Mouse (Mus musculus) frontal cortex, postnatal 10 days (tissue): Measurements from ENCODE around the gene Tor2a.

Experiments
- DNase-seq, 2 experiments: peaks; one replicate each; pipeline ENCODE4 v3.0.0; 2022; ENCODE audit warnings: low spot score in 2 of 2, mixed read lengths in 1 of 2

The Tor2a gene

GRCm38 (mm10) chr2:32763353-32763752, 6.3 kb downstream of the Tor2a start:
- no peak for DNase-seq

GRCm38 (mm10) chr2:32767241-32767640, 10.2 kb downstream of the Tor2a start:
- DNase-seq, result no peak

- no peak for DNase-seq
Measured at GRCm38 (mm10) chr2:32768661-32769285, 11.7 kb downstream of the Tor2a start.

DNA sequence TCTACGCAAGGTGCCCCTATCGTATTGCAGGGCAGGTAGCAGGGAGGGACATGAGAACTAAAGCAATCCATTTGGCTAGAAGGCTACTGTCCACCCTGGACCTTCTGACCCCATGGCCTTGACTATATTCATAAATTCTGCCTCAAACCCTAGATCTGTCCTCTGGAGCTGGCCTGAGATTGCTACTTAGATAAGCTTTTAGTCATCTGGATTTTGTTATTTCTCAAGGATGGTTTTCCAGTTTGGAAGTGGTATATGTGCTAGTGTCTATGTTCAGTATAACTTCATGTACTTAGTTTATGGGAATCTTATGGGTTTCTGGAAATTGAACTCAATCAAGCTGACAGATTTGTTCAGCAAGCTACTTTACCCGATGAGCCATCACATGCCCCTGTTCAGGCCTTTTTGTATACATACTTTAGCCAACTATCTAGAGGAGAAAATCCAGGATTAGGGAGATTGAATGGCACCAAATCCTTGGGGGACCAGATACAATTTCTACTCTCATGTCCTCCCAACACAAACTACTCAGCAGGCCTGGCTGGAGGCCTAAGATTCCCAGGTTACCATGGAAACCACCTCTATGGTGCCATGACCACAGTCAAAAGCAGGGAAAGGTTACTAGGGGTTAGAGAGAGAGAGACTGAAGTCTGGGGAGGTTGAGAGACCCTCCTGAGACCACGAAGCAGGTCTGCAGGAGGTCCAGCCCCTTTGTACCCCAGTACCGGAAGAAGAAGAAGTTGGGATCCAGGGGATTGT, 12.5 kb downstream of the Tor2a start:
- DNase-seq, result no peak

DNA sequence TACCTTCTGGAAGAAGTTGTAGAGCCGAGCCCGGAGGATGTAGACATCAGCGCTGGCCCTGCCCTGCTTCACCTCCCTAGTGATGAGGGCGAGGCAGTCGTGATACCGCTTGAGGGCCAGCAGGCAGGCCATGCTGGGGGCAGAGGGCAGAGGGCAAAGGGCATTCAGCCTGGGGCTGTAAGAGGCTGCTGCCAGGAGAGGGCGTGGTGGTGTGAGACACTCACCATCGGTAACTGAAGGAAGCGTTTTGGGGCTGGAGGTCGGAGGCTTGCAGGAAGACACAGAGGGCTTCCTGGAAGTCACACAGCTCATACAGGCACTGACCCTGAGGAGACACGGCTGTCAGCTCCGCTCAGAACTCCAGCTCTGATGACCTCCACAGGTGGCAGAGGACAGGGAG, 14.9 kb downstream of the Tor2a start:
- DNase-seq, result no peak

- DNase-seq, result no peak
Measured at GRCm38 (mm10) chr2:32772626-32773279, 15.7 kb downstream of the Tor2a start.

GRCm38 (mm10) chr2:32775359-32776074, 18.5 kb downstream of the Tor2a start, which contains the start of the genes Ttc16 and Ptrh1:
Gene Ttc16 (minus strand): TSS chr2:32775633.
Gene Ptrh1 (plus strand): TSS chr2:32775786.
- DNase-seq, result peak; percentile 94 to 97

DNA sequence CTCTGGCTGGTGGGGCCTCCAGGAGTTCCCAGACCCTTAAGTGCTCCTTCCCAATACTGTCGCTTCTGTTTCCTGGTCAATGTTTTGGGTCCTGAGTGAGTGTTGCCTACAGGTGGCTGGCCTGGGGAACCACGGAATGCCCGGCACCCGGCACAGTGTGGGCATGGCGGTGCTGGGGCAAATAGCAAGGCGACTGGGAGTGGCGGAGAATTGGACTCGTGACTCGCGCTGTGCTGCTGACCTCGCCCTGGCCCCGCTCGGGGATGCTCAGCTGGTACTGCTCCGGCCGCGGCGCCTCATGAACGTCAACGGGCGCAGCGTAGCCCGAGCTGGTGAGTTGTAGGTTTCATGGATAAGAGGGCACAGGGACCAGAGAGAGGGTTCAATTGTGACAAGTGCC, 19.2 kb downstream of the Tor2a start:
- no peak for DNase-seq

DNA sequence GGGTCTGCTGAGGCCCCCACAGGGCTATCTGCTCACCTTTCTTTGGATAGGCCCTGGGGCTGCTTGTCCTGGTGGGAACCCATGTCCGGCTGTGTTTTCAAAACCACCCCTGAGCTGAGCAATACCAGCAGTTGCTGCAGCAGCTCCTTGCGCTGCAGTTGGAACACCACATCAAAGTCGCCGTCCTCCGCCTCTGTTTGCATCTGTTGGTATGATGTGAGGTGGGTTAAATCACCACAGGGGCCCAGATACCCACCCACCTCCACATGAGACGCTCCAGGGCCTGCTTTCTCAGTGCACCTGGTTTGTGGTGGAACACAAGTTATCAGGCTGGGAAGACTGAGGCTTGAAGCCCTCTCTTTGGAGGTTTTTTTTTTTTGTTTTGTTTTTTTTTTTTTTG, 21.0 kb downstream of the Tor2a start:
- DNase-seq, result no peak

DNA sequence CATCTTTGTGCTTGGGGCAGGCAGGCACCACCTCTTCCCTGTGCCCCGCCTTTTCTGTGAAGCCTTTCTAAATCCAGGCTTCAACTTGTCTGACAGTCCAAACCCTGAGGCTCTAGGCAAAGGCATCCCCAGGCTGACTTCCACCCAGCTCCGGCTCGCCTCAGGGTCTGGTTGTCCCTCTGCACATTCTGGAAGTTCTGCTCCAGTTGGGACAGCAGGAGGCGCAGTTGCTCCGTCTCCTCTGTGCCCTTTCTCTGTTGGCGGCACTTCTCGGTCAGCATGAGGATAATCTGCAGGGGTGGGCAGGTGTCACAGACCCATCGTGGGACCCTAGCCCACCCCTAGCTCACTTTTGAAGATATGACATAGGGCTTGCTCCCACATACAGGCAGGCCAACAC, 22.1 kb downstream of the Tor2a start:
- peak in 1 of 2 experiments; percentile 48 for DNase-seq

- no peak for DNase-seq
Measured at GRCm38 (mm10) chr2:32779714-32780113, 22.7 kb downstream of the Tor2a start.

GRCm38 (mm10) chr2:32781710-32782109, 24.7 kb downstream of the Tor2a start:
- DNase-seq, result no peak

DNA sequence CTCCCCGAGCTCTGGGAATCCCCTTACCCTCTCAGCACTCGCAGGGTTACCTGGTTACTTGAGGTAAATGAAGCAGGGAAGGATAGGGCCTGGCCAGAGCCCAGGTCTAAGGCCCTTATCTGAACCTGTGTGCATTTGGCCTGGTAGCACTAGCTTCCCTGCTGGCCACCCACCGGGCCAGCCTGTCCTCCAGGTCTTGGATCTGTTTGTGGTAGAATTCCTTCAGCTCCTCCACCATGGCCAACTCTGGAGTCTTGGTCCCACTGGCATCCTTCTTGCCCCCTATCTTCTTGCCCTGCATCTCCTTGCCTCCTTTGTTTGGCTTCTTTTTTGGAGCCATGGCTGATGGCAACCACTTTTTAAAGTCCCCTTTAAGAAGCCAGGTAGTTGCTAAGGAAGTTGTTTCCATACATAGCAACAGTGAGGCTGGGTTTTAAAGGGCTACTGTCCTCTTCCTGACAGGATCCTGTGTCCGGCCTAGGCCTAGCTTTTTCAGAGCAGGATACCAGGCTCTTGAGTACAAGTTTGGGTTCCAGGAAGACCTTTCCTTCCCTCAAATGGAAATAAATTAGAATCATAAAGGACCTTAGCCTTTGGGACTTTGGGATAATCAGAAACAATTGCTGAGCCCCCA, 27.1 kb downstream of the Tor2a start, which contains the start of gene Cfap157:
Gene Cfap157 (minus strand): TSS at position 381 of the 634 bp plus-strand sequence.
- no peak for DNase-seq

- no peak for DNase-seq
Measured at GRCm38 (mm10) chr2:32787176-32787575, 30.1 kb downstream of the Tor2a start.

DNA sequence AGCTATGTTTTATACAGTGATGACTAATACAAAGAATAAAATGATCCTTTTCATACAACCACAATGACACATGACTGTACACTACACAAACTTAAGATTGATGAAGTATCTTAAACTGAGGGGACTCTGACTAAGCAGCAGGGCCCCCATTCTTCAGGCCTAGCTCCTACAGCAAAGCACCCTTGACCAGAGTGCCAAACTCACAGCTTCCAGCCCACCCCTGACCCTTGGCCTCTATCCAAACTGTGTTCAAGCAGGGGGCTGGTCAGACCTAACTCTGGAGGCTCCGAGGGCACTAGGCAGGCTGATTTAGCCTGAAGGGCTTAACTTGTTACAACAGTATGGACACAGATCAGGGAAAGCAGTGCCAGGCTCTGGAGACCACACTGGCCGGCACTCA, 31.5 kb downstream of the Tor2a start:
- DNase-seq, result no peak

DNA sequence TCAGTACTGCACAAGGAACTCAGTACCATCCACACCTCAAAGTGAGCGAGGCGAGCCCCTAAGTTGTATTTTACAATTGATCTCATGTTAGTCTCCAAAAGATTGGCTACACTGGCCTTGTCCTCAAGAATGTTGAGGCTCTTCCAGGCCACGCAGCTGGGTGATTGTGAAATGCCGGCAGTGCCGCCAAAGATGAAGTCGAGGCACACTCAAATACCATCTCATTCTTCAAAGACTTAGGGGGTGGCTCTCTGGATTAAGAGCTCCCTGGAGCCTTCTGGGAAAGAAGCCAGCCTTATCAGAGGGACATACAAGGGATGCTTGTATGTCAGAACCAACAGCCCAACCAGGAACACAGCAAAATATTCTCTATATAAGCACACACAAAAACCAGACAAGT, 34.3 kb downstream of the Tor2a start:
- no peak for DNase-seq

DNA sequence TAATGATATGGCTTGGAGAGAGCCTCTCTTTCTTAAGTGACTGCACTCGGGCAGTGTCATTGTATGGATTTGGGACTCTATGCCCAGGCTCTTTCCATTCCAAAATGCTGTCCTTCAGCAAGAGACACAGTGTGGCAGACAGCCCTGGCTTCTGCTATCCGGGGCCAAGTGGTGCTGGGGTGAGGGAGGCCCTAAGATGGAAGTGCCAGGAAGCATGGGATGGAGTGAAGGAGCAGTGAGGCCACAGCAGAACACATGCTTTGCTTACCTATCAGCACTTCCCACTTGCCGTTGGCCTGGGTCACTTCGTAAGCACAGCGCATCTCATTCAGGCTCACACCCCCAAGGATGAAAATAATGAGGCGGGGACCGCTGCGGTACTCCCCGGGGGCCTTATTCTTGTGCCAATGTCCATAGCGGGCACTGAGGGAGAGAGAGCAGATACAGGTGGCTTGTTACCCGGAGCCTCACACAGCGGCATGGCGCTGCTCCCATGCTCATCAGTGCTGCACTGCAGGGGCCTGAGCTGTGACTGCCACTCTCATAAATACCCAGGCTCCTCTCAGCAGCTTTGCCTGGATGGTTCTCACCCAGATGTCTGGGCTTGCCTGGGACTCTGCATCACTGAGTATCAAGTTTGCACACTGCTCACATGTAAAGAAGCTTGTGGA, 38.8 kb downstream of the Tor2a start:
- DNase-seq, result no peak

DNA sequence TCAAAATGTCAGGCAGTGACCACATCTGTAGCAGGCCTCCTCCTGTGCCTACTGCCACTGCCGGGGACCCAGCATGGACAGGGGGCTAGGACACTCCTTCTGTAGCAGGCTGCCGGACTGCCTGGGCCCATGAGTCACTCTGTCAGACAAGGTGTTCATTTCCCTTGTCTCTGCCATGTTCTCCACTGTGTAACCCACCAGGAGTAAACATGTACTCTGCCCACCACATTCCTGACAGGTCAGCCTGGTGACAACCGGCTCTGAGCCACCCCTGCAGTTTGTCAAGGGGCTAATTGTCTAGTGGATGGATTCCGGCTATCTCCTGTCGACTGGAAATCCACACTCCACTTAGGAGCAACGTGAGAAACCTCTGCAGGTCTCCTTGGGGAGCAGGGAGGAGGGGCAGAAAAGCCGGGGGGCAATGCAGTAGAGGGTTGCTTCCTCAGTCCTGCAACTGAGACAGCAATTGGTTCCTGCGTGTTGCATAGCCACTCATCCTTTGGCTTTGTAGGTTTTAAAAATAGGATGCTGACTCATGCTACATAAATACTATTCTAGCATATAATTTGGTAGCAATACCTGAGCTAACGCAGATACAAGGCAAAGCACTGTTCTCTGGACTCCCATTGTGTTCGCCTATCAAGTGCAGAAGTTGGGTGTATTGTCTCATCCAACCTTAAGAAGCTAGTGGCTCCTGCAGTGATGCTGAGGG, 41.4 kb downstream of the Tor2a start:
- DNase-seq, result no peak

DNA sequence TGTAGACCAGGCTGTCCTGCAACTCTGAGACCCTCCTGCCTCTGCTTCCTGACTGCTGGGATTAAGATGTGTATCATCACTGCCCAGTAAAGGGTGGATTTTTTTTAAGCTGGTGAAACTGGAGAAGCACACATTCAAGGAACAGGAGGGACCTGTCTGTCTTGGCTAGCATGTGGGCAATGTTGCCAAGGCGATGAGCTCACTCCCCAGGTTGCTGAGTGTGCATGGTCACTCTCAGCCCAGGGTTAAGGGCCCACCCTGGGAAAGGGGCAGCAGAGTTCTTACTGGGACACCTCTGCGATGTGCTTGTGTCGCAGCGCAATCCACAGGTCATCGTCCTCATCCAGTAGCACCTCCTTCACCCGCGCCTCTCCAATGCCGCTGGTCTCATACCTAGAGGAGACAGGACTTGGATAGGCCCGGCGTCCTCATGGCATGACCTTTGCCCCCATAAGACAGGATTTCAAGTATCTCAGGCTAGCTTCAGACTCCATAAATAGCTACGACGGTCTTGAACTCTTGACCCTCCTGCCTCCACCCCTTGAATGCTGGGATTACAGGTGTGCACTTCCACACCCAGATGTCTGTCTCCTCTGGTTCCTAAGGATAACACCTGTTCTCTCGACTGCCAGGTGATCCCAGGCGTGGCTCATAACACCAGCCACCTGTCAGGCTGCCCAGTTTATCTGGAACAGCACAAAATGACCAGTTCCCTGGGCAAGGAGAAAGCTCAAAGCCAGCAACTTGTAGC, 52.0 kb downstream of the Tor2a start:
- DNase-seq, result no peak
